Mouse (Mus musculus): ENCODE measurements around the gene Stx8. TPM values are rescaled to one million over a fixed set of nuclear protein-coding genes. Genes with fewer than 3 reads are reported as not detected.

Gene Stx8
- polyA plus RNA-seq, 2 experiments from 2014 or later, result 51.2 to 57.7 TPM

DNA sequence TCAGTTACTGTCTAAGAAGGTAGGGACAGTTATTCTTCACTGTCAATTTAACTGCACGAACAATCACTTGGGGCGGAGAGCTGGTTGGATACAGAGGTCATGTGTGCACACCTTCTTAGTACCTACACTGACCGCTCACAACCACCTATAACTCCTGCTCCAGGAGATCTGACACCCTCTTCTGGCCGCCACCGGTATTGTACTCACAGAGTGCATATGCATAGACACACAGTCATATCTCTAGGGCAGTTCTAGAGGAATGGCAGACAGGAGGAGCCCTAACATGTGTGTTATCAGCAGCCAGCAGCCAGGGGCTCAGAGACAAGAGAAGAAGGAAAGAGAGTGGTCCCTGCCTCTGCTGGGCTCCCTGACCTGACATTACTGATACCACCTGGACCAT, 265.6 kb downstream of the Stx8 start:
- no peak for ATAC-seq

DNA sequence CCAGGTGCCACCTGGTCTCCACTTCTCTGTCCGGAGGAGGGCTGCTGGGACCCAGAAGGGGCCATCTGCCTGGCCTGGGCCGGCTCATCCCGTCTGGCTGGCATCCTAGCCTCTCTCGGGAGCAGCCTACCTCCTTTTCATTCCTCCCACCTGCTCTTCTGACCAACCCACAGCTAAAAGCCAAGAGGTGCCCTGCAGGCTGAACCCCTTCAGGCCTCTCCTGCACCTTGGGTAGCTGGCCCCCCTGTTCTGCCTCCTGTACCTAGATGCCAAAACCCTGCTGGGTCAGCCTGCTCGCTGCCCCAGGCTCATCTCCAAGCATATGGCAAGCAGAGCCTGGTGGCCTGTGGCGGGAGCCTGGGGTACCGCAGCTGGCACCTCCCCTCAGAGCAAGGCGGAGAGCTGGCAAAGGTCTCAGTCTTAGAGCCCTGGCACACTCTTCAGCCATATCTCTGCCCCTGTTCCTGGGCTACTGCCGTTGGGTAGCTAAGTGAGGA, 267.5 kb downstream of the Stx8 start:
- ATAC-seq, result no peak

DNA sequence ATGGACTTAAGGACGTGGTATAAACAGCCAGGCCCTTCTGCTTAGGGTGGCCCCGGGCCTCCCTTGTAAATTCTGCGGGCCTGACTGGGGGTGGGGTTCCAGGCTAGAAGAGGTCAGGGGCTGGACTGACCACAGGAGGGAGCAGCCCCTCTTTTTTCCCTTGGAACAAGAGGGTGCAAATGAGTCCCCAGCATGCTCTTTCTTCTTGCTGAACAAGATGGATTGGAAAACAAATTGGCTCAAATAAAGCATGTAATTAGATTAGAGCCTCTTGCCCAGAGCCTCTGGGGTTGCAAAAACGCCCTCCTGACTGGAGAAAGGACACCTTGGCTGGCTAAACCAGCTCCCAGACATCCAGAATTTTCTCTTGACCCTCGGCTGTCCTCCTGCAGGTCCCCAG, 273.8 kb downstream of the Stx8 start:
- ATAC-seq, result no peak

DNA sequence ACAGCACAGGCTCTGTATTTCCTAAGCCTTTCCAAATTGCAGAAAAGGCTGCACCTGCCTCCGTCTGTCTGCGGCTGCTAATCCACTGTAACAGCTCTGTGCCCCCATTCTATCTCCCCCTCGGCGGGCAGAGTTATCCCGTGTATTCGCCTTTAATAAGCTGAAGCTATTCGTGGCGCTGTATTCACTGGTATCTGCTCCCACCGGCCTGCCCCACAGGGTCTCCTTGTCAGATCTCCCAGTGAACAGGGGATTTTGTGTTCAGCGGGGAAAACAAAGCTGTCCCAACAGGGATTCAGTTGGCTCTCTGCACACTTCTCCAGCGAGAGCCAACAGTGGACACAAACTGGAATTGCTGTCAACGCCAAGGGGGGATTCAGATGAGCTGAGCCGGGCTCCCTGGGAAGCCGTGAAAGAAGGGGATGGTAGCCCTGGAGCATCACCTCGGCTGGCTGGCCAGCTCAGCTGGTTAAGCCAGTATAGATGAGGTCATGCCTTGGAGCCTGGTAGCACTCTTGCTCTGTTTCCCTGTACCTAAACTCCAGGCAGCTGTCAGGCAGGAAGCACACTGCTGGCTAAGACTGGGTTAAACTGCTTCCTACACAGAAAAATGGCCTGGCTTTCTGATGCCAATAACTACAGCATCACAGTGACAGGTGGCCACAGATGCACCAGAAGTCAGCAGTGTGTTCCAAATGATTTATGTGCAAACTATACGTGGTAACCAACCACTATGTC, 278.4 kb downstream of the Stx8 start:
- no peak for ATAC-seq

DNA sequence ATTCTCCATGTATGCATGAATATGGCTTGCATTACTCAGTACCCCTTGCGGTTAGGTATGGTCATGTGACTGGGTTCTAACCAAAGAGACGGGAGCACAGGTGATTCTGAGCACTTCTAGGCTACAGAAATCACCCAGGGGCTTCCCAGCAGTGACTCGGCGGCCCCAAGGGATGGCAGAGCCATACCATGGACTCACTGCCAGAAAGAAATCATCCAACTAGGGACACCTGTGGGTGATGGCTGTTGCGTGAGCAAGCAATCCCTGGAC, 278.9 kb downstream of the Stx8 start:
- ATAC-seq, result no peak

DNA sequence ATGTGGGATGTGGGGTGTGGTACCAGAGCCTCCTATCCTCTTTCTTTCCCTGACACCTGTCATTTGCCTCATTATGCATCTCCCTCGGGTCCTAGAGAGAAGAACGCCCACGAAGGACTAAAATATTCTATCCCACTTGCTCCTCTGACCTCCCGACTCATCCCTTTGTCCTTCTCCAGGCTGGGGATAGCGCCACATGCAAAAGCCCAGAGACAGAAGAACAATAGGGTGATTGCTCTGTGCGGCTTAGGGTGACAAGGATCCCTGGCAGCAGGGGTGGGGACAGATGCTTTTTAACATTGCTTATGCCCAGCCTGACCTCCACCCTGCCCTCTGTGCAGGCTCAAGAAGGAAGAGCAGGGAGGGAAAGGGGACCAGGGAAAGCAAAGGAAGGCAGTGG, 281.9 kb downstream of the Stx8 start:
- no peak for ATAC-seq

DNA sequence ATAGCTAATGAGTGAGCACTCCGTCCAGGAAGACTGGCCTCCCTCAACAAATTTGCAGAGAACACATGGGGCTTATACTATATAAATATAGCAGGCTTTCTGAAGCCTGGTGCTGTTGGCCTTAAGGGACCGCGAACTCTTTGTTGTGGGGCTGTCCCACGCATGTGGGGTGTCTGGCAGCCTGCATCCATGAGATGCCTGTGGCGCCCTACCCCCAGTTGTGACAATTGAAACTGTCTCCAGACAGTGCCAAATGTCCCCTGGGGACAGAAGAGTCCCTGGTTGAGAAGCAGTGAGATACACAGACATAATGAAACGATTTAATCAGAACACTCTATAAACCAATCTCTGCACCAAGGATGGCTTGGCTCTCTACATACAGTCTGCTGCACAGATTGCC, 284.1 kb downstream of the Stx8 start:
- ATAC-seq, result no peak

DNA sequence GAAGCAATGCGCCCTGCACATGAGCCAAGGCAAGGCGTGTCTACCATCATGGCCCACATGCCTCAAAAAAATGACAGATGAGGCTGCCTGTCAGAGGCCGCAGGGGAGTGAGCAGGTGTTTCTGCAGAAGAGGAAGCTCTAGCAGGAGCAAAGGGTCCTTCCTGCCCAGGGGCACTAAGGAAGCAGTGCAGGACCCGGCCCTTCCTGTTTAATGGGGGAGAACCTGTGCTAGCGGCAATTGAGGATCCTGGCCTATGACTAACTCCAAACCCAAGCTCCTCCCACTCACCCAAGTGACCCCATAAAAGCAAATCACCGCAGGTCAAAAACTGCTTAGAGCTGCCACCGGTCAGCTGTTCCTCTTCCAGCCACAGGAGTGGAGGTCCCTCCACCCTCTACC, 287.5 kb downstream of the Stx8 start:
- ATAC-seq, result no peak

Other genes with a start within 250 kb of the Stx8 start
- not detected for gene Glp2r, start 195.0 kb upstream of the Stx8 start, polyA plus RNA-seq (2017; shearing (Covaris generic))
- not detected for gene Gsg1l2, start 191.6 kb upstream of the Stx8 start, polyA plus RNA-seq (2017; shearing (Covaris generic))
- gene Dhrs7c, start 168.0 kb upstream of the Stx8 start, polyA plus RNA-seq (2017; shearing (Covaris generic)), result not detected
- gene Usp43, start 44.0 kb upstream of the Stx8 start, polyA plus RNA-seq (2017; shearing (Covaris generic)), result not detected
- gene Cfap52, start 542 bp upstream of the Stx8 start, polyA plus RNA-seq (2017; shearing (Covaris generic)), result not detected